In genomic region chr13:90370746-90371414, GRCm38 (mm10) we compare ENCODE assay signal across 22 mouse cellular contexts.
"Had no signal": no experiment of that assay in that cellular context is flagged by ENCODE, and none has a peak within 500 bp of the region (broad histone marks: within the 10 kb centered on the region; RNA-seq: fewer than 3 reads in every experiment).

No protein-coding gene starts in this region.

- H3K27me3 ChIP-seq: heart, embryonic 13.5 days; heart, embryonic 15.5 days; hindbrain, embryonic 12.5 days; limb, embryonic 13.5 days; limb, embryonic 15.5 days; liver, embryonic 12.5 days had no signal

- H3K4me2 ChIP-seq: heart, embryonic 11.5 days; heart, embryonic 13.5 days; heart, embryonic 15.5 days; hindbrain, embryonic 12.5 days; hindbrain, embryonic 14.5 days; limb, embryonic 13.5 days; limb, embryonic 15.5 days; liver, embryonic 12.5 days had no signal

- H3K4me3 ChIP-seq: heart, adult 2 months; heart, embryonic 13.5 days; heart, embryonic 15.5 days; hindbrain, embryonic 12.5 days; limb, embryonic 13.5 days; limb, embryonic 15.5 days; liver, embryonic 12.5 days had no signal

- DNase-seq: forebrain, postnatal 0 days; gastrocnemius, postnatal 14 days; gastrocnemius, postnatal 36 days; heart, adult 11 months; heart, adult 2 months; heart, postnatal 36 days; kidney, adult 11 months; kidney, postnatal 10 days; layer of hippocampus, adult 9-11 months; layer of hippocampus, postnatal 36 days; left cerebral cortex, postnatal 4 days had no signal

- H3K9ac ChIP-seq: forebrain, postnatal 0 days; heart, embryonic 13.5 days; heart, embryonic 15.5 days; hindbrain, embryonic 12.5 days; hindbrain, embryonic 14.5 days; limb, embryonic 13.5 days; limb, embryonic 15.5 days; liver, embryonic 12.5 days; liver, embryonic 14.5 days had no signal

- H3K4me1 ChIP-seq: heart, embryonic 13.5 days; heart, embryonic 15.5 days; hindbrain, embryonic 12.5 days; limb, embryonic 13.5 days; limb, embryonic 15.5 days; liver, embryonic 12.5 days had no signal

- H3K27ac ChIP-seq: heart, adult 2 months; heart, embryonic 13.5 days; heart, embryonic 15.5 days; hindbrain, embryonic 12.5 days; hindbrain, embryonic 14.5 days; hindbrain, postnatal 0 days; limb, embryonic 13.5 days; limb, embryonic 15.5 days; liver, embryonic 12.5 days; liver, embryonic 14.5 days had no signal

- ATAC-seq: forebrain, postnatal 0 days; hindbrain, postnatal 0 days; intestine, embryonic 16.5 days; liver, embryonic 12.5 days had no signal

- H3K9me3 ChIP-seq: heart, embryonic 15.5 days; hindbrain, embryonic 12.5 days; limb, embryonic 13.5 days; limb, embryonic 15.5 days; liver, embryonic 12.5 days had no signal

- H3K36me3 ChIP-seq: heart, embryonic 13.5 days; heart, embryonic 15.5 days; hindbrain, embryonic 12.5 days; limb, embryonic 13.5 days; limb, embryonic 15.5 days; liver, embryonic 12.5 days had no signal
